Mouse (Mus musculus) E14TG2a.4 (cell line): Measurements from ENCODE around the gene Rps6ka3.

ENCODE experiments used
- CTCF ChIP-seq: conservative IDR thresholded peaks from 2 replicates; pipeline ENCODE4 v1.5.1; 2014; ENCODE audit warnings: low read length
- NANOG ChIP-seq: IDR thresholded peaks from 2 replicates; pipeline ENCODE4 v1.6.1; 2014; ENCODE audit warnings: borderline replicate concordance, low read length, mixed read lengths
- POU5F1 ChIP-seq: IDR thresholded peaks from 2 replicates; pipeline ENCODE4 v1.6.1; 2014; ENCODE audit warnings: low read length, borderline replicate concordance

DNA sequence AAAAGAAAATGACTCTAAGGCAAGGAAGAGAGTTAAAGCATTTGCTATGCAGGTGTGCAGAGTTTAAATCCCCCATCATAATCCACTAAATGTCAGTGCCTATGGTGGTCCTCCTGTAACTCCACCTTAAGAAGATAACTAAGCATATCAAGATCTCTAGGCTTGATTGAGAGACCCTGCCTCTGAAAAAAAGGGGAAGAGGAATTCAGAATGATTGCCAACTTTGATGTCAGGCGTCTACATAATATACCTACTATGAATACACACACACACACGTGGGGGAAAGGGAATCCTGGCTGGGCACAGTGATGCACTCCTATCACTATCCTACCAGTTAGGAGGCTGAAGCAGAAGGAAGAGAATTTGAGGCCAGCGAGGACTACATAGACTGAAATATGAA is 181.1 kb downstream of the Rps6ka3 start:
- TF ChIP-seq CTCF (no peak), POU5F1 (no peak), NANOG (no peak)
